Mouse (Mus musculus) B cell, adult 67 days (primary cell): ENCODE measurements around the gene Olfr61. TPM values are rescaled to one million over a fixed set of nuclear protein-coding genes. Genes with fewer than 3 reads are reported as not detected.

Experiments used
- total RNA-seq, 2 experiments: library from RNA; stranded (reverse); gene quantifications; 4 replicates each; pipeline ENCODE4 v1.2.4; 2023

The Olfr61 gene
- not detected for total RNA-seq

GRCm38 (mm10) chr7:140628670-140629069, at the start of gene Olfr61:
Gene Olfr61 (plus strand): TSS chr7:140628970.

GRCm38 (mm10) chr7:140600969-140601368, 27.8 kb upstream of the Olfr61 start, which contains the start of gene Olfr46:
Gene Olfr46 (plus strand): TSS chr7:140601269.

DNA sequence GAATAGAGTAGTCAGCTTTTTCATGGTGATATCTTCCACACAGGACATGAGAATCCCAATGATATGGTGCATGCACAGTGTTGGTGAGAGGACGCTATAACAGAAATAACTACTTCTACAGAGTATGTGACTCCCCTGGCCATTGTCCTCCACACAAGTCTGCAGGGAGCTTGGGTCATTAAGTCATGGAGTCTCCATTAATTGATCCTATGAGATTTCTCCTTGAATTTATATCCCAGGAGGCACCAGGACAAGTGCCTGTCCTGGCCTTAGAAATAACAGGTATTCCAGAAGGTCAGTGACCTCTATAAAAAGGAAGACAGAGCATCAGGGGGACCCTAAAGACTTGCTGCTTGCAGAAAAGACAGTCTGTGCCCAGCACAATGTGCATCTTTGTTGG, 17.4 kb downstream of the Olfr61 start, which contains the start of gene Olfr53:
Olfr53 (plus strand) TSS at position 301 of the 400 bp plus-strand sequence.

DNA sequence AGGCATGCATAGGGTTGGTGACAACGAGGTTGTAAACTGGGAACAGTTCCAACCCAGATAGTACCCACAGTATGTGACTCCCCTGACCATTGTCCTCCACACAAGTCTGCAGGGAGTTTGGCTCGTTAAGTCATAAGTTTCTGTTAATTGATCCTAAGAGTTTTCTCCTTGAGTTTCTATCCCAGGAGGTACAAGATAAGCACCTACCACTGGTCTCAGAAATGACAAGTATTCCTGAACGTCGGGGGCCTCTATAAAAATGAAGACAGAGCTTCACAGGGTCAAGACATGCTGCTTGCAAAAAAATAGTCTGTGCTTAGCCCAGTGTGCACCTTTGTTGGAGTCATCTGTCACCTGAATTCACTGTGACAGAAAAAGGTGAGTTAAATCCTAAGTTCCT, 30.9 kb downstream of the Olfr61 start, which contains the start of gene Olfr539:
Olfr539 (plus strand) TSS at position 301 of the 400 bp plus-strand sequence.

GRCm38 (mm10) chr7:140681651-140682050, 52.9 kb downstream of the Olfr61 start, which contains the start of gene Olfr45:
Gene Olfr45 (plus strand): TSS chr7:140681951.

Other genes starting within 250 kb of the Olfr61 start
- not detected for gene Olfr531, start 226.1 kb upstream of the Olfr61 start, total RNA-seq
- not detected for gene Olfr532, start 207.3 kb upstream of the Olfr61 start, total RNA-seq
- not detected for gene Olfr533, start 165.6 kb upstream of the Olfr61 start, total RNA-seq
- not detected for gene Olfr535, start 144.8 kb upstream of the Olfr61 start, total RNA-seq
- gene Olfr536, start 121.6 kb upstream of the Olfr61 start, total RNA-seq = not detected
- gene Olfr538, start 61.1 kb upstream of the Olfr61 start, total RNA-seq = not detected
- gene Olfr46, start 27.7 kb upstream of the Olfr61 start, total RNA-seq = not detected
- gene Olfr53, start 17.5 kb downstream of the Olfr61 start, total RNA-seq = not detected
- gene Olfr539, start 31.0 kb downstream of the Olfr61 start, total RNA-seq = not detected
- gene Olfr45, start 53.0 kb downstream of the Olfr61 start, total RNA-seq = not detected
- gene Olfr541, start 68.3 kb downstream of the Olfr61 start, total RNA-seq = not detected
- not detected for gene Cyp2e1, start 134.8 kb downstream of the Olfr61 start, total RNA-seq
- not detected for gene Syce1, start 158.9 kb downstream of the Olfr61 start, total RNA-seq
- gene Zfp941, start 193.2 kb downstream of the Olfr61 start, total RNA-seq = under 1 TPM in 1 of 2 experiments, not detected in 1; 0.15 TPM
- gene Urah, start 206.0 kb downstream of the Olfr61 start, total RNA-seq = not detected
- not detected for gene Scgb1c1, start 216.6 kb downstream of the Olfr61 start, total RNA-seq
- gene Odf3, start 218.8 kb downstream of the Olfr61 start, total RNA-seq = not detected
- gene Gm45785, start 227.4 kb downstream of the Olfr61 start, total RNA-seq = not detected
- 100 to 1,000 TPM; 112 to 126 TPM for gene Ric8a, start 228.0 kb downstream of the Olfr61 start, total RNA-seq
- 10 to 100 TPM; 22.5 to 22.8 TPM for gene Bet1l, start 228.6 kb downstream of the Olfr61 start, total RNA-seq